Mouse (Mus musculus) small intestine, adult 2 months (tissue): ENCODE data around the gene Pacsin3. TPM values are rescaled to one million over a fixed set of nuclear protein-coding genes. Genes with fewer than 3 reads are reported as not detected.

ENCODE experiments used
- H3K27ac ChIP-seq: fragments of 200-500 bp; 2 replicates; pipeline ENCODE4 v1.5.1; 2012; ENCODE audit warnings: low read depth, low read length, control low read depth, inconsistent platforms; ENCODE audit not compliant: insufficient read depth
- H3K27me3 ChIP-seq: fragments of 200-500 bp; 2 replicates; pipeline ENCODE4 v1.6.1; 2012; ENCODE audit warnings: mild to moderate bottlenecking, moderate library complexity, low read length, inconsistent platforms; ENCODE audit not compliant: control insufficient read depth, insufficient read depth
- H3K36me3 ChIP-seq: fragments of 200-500 bp; 2 replicates; pipeline ENCODE4 v1.6.1; 2012; ENCODE audit warnings: mild to moderate bottlenecking, low read length, control low read depth, inconsistent platforms; ENCODE audit not compliant: control insufficient read depth, insufficient read depth
- H3K4me1 ChIP-seq: fragments of 200-500 bp; 2 replicates; pipeline ENCODE4 v1.6.1; 2012; ENCODE audit warnings: low read length, inconsistent platforms, mixed read lengths; ENCODE audit not compliant: control insufficient read depth, insufficient read depth, insufficient read length
- H3K4me3 ChIP-seq: fragments of 200-500 bp; 2 replicates; pipeline ENCODE4 v1.5.1; 2012; ENCODE audit warnings: low read depth, mild to moderate bottlenecking, control low read depth, inconsistent platforms, low read length, moderate library complexity
- CTCF ChIP-seq: fragments of 200-500 bp; IDR thresholded peaks from 2 replicates; pipeline ENCODE4 v1.5.1; 2012; ENCODE audit warnings: low read depth, mild to moderate bottlenecking, control low read depth, inconsistent platforms, low read length, moderate library complexity, mixed read lengths; ENCODE audit not compliant: insufficient replicate concordance, insufficient read length; ENCODE audit errors: extremely low read depth
- POLR2A ChIP-seq: fragments of 200-500 bp; IDR thresholded peaks from 2 replicates; pipeline ENCODE4 v1.6.1; 2012; ENCODE audit warnings: low read depth, mild to moderate bottlenecking, control low read depth, inconsistent platforms, low read length, moderate library complexity
- WGBS: fragments of 180-500 bp; shearing (Covaris S2); methylation state at CpG from one replicate; pipeline ENCODE4 v1.1.7; 2018; 5-methylcytosine and 5-hydroxymethylcytosine counted together
- polyA plus RNA-seq: library from polyadenylated mRNA; depleted of rRNA; stranded (reverse); fragments of >200 nt; gene quantifications from 2 replicates; pipeline ENCODE4 v1.2.3, GENCODE M21; 2012

Gene Pacsin3
- polyA plus RNA-seq, 1 experiment, result 3.4 TPM

- Histone ChIP-seq H3K27me3 (peaks cover 21% of the 10 kb centered on the region), H3K4me3 (no peak overlapping the region), H3K27ac (no peak overlapping the region), H3K36me3 (no peaks in the 10 kb centered on the region), H3K4me1 (peaks cover 11% of the 10 kb centered on the region; the same call in 1 of the 2 replicates)
- 96% methylated on average over 1 of the region's 1 CpGs for WGBS
- no peak for TF ChIP-seq CTCF
- TF ChIP-seq POLR2A, result no peak
Observed at GRCm38 (mm10) chr2:91259493-91259892, 3.7 kb downstream of the Pacsin3 start.

GRCm38 (mm10) chr2:91263692-91264660 lies 8.2 kb downstream of the Pacsin3 start:
- TF ChIP-seq POLR2A, result no peak
- no peak for TF ChIP-seq CTCF
- H3K36me3 ChIP-seq, result peaks cover 20% of the 10 kb centered on the region
- WGBS, result 90% methylated on average over 17 of the region's 17 CpGs
- peak overlapping the region; percentile 76 for H3K4me3 ChIP-seq
- peak overlapping the region; percentile 78 for H3K27ac ChIP-seq
- H3K4me1 ChIP-seq, result peaks cover 8% of the 10 kb centered on the region; the same call in 1 of the 2 replicates
- H3K27me3 ChIP-seq, result no peaks in the 10 kb centered on the region

GRCm38 (mm10) chr2:91264711-91265681 lies 9.2 kb downstream of the Pacsin3 start, which contains the start of gene Arfgap2:
Gene Arfgap2, plus strand, starts transcription at chr2:91264974.
- under 1% methylated on average over 72 of the region's 72 CpGs for WGBS
- peak within 1 kb of the TSS; percentile 76 for H3K4me3 ChIP-seq
- H3K27ac ChIP-seq, result peak within 1 kb of the TSS; percentile 79
- H3K27me3 ChIP-seq, result no peaks in the 10 kb centered on the region
- H3K4me1 ChIP-seq, result peaks cover 8% of the 10 kb centered on the region; the same call in 1 of the 2 replicates
- peaks cover 31% of the 10 kb centered on the region for H3K36me3 ChIP-seq
- TF ChIP-seq CTCF (0 out of 2 replicates have a peak, but pooled peaks have one; percentile 9), POLR2A (peak; percentile 87)

DNA sequence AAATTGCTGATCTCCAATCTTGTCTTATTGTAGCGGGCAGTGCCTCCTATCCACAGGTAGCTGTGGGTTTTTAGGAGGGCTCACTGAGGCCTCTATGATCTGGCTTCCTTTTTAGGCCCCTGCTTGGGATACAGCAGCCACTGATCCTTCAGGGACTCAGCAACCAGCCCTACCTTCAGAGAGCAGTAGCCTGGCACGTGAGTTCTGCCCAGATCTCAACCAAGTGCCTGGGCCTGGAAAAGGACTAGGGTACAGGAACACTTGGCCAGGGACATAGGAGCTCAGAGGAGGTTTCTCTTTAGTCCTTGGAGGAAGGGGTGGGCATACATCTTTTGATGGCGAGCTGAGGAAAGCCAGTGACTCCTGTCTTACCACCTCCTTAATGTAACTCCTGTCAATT lies 12.3 kb downstream of the Pacsin3 start:
- TF ChIP-seq POLR2A (no peak), CTCF (no peak)
- H3K27me3 ChIP-seq, result no peaks in the 10 kb centered on the region
- WGBS, result 98% methylated on average over 3 of the region's 3 CpGs
- no peak overlapping the region for H3K4me3 ChIP-seq
- H3K27ac ChIP-seq, result no peak overlapping the region
- H3K4me1 ChIP-seq, result peaks cover 8% of the 10 kb centered on the region; the same call in 1 of the 2 replicates
- peaks cover 54% of the 10 kb centered on the region for H3K36me3 ChIP-seq

DNA sequence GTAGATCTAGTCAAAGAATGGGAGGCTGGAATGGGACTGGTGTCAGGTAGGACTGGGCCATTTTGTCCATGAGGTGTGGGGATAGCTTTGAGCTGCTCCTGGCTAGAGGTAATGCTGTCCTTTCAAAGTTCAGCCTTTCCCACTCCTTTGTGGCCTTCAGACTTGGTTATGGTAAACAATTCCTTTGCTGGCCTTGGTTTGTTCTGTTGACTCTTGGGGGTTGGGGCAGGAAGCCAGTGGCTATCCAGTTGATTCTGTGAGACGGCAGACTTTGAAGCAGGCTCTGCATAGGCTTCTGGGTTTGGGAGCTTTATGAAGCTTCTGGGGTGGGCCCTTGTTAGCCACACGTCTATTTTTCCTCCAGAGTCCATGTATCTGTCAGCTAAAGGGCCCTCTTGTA lies 13.0 kb downstream of the Pacsin3 start:
- Histone ChIP-seq H3K27me3 (no peaks in the 10 kb centered on the region), H3K4me3 (no peak overlapping the region), H3K4me1 (peaks cover 8% of the 10 kb centered on the region; the same call in 1 of the 2 replicates), H3K27ac (no peak overlapping the region), H3K36me3 (peaks cover 61% of the 10 kb centered on the region)
- WGBS, result 74% methylated on average over 2 of the region's 2 CpGs
- TF ChIP-seq CTCF (no peak), POLR2A (no peak)

GRCm38 (mm10) chr2:91269687-91270133 lies 14.0 kb downstream of the Pacsin3 start:
- H3K36me3 ChIP-seq, result peaks cover 70% of the 10 kb centered on the region
- WGBS, result 90% methylated on average over 8 of the region's 8 CpGs
- H3K4me1 ChIP-seq, result peaks cover 4% of the 10 kb centered on the region; the same call in 1 of the 2 replicates
- H3K4me3 ChIP-seq, result no peak overlapping the region
- no peak overlapping the region for H3K27ac ChIP-seq
- TF ChIP-seq CTCF (no peak), POLR2A (no peak)
- H3K27me3 ChIP-seq, result no peaks in the 10 kb centered on the region
